Comparison of ENCODE assay signal across 7 mouse cellular contexts in the genomic region with DNA sequence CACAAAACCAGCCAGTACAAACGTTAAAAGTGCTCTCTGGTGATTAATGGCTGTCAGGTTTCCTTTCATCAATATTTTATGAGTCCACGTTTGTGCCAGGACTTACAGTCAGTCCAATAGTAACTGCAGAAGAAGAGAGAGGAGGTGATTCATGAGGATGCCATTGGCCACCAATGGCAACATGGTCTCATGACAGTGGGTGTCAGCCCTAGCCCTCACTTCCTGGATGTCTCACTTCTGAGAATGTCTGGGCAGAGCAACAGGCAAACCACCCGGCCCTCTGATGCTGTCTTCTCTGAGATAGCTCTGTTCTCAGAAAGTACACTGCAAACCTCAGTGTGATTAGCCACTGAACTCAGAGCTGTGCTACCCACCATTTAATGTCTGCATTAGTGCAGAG.
"Had no signal": no experiment of that assay in that cellular context is flagged by ENCODE, and none has a peak within 500 bp of the region (broad histone marks: within the 10 kb centered on the region; RNA-seq: fewer than 3 reads in every experiment).

No protein-coding gene starts in this region.

- DNase-seq: kidney, postnatal 14 days; lung, adult 2 months; lung, postnatal 36 days; right cerebral cortex, postnatal 4 days; spleen, adult 18-20 months; thymus, adult 2 months; thymus, postnatal 36 days had no signal
